Mouse (Mus musculus) small intestine, adult 2 months (tissue): Measurements from ENCODE around the gene Ptpn4.

ENCODE experiments used
- CTCF ChIP-seq: fragments of 200-500 bp; IDR thresholded peaks from 2 replicates; pipeline ENCODE4 v1.5.1; 2012; ENCODE audit warnings: low read depth, mild to moderate bottlenecking, control low read depth, inconsistent platforms, low read length, moderate library complexity, mixed read lengths; ENCODE audit not compliant: insufficient replicate concordance, insufficient read length; ENCODE audit errors: extremely low read depth
- POLR2A ChIP-seq: fragments of 200-500 bp; IDR thresholded peaks from 2 replicates; pipeline ENCODE4 v1.6.1; 2012; ENCODE audit warnings: low read depth, mild to moderate bottlenecking, control low read depth, inconsistent platforms, low read length, moderate library complexity

DNA sequence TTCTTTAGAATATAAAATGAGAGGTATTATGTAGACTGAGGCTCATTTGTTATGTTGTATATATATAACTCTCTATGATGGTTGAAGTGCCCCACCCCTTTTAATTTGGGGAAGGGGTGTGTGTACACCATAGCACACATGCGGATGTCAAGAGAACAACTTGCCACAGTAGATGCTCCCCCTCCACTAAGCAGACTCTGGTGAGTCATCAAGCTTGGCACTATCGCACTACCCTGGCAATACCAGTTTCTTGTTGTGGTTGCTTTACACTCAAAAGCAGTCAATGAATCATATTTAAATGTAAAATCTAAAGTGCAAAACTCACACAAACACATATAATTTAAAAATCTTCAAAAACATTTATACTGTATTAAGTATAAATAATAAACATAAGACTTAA, 31.4 kb downstream of the Ptpn4 start:
- TF ChIP-seq CTCF (no peak), POLR2A (no peak)
